Mouse (Mus musculus): ENCODE data around the gene Nectin1. TPM values are rescaled to one million over a fixed set of nuclear protein-coding genes. Genes with fewer than 3 reads are reported as not detected.

Gene Nectin1
- polyA plus RNA-seq (2016; fragmentation: Nextera tagmentation; extraction: Ambion mirVana) = 7.4 and 7.6 TPM in 2 replicates

- H3K27ac ChIP-seq = peak within 1 kb of the TSS; percentile 97
- 0% methylated on average over 49 of the region's 51 CpGs for WGBS
- H3K4me1 ChIP-seq = peaks cover 68% of the 10 kb centered on the region
- peaks cover 39% of the 10 kb centered on the region for H3K27me3 ChIP-seq (ENCODE audit: poor library complexity, severe bottlenecking)
- H3K4me3 ChIP-seq = peak within 1 kb of the TSS; percentile 79
- peaks cover 4% of the 10 kb centered on the region; the same call in 1 of the 2 replicates for H3K36me3 ChIP-seq (replicated peaks)
- no peaks in the 10 kb centered on the region for H3K9me3 ChIP-seq
- peak; percentile 89 for DNase-seq (ENCODE audit: extremely low spot score, low spot score)
These were observed at the start of gene Nectin1 for GRCm38 (mm10) chr9:43743647-43744137. Gene Nectin1, plus strand, starts transcription at chr9:43743984.

GRCm38 (mm10) chr9:43698080-43698712 is 45.6 kb upstream of the Nectin1 start:
- peak; percentile 82 for DNase-seq (ENCODE audit: extremely low spot score, low spot score)
- Histone ChIP-seq H3K4me1 (peaks cover 13% of the 10 kb centered on the region), H3K4me3 (no peak overlapping the region), H3K27me3 (ENCODE audit: poor library complexity, severe bottlenecking) (no peaks in the 10 kb centered on the region), H3K36me3 (replicated peaks) (no peaks in the 10 kb centered on the region), H3K9me3 (no peaks in the 10 kb centered on the region), H3K27ac (no peak overlapping the region)
- WGBS = 9% methylated on average over 8 of the region's 8 CpGs

GRCm38 (mm10) chr9:43698841-43699240 is 44.9 kb upstream of the Nectin1 start:
- no peak for DNase-seq (ENCODE audit: extremely low spot score, low spot score)
- H3K4me3 ChIP-seq = no peak overlapping the region
- H3K36me3 ChIP-seq (replicated peaks) = no peaks in the 10 kb centered on the region
- H3K27ac ChIP-seq = no peak overlapping the region
- WGBS = 82% methylated on average over 10 of the region's 10 CpGs
- no peaks in the 10 kb centered on the region for H3K27me3 ChIP-seq (ENCODE audit: poor library complexity, severe bottlenecking)
- peaks cover 13% of the 10 kb centered on the region for H3K4me1 ChIP-seq
- no peaks in the 10 kb centered on the region for H3K9me3 ChIP-seq

- no peaks in the 10 kb centered on the region for H3K27me3 ChIP-seq (ENCODE audit: poor library complexity, severe bottlenecking)
- peaks cover 13% of the 10 kb centered on the region for H3K4me1 ChIP-seq
- no peak for DNase-seq (ENCODE audit: extremely low spot score, low spot score)
- H3K9me3 ChIP-seq = no peaks in the 10 kb centered on the region
- H3K36me3 ChIP-seq (replicated peaks) = no peaks in the 10 kb centered on the region
- 81% methylated on average over 11 of the region's 11 CpGs for WGBS
- H3K27ac ChIP-seq = no peak overlapping the region
- no peak overlapping the region for H3K4me3 ChIP-seq
These were observed 44.2 kb upstream of the Nectin1 start for GRCm38 (mm10) chr9:43699417-43700225.

GRCm38 (mm10) chr9:43700226-43700579 is 43.6 kb upstream of the Nectin1 start:
- Histone ChIP-seq H3K27me3 (ENCODE audit: poor library complexity, severe bottlenecking) (no peaks in the 10 kb centered on the region), H3K4me3 (no peak overlapping the region), H3K27ac (no peak overlapping the region), H3K4me1 (peaks cover 13% of the 10 kb centered on the region), H3K9me3 (no peaks in the 10 kb centered on the region), H3K36me3 (replicated peaks) (no peaks in the 10 kb centered on the region)
- WGBS = 84% methylated on average over 3 of the region's 3 CpGs
- no peak for DNase-seq (ENCODE audit: extremely low spot score, low spot score)

- no peaks in the 10 kb centered on the region for H3K9me3 ChIP-seq
- no peak for DNase-seq (ENCODE audit: extremely low spot score, low spot score)
- no peak overlapping the region for H3K27ac ChIP-seq
- H3K4me3 ChIP-seq = no peak overlapping the region
- no peaks in the 10 kb centered on the region for H3K27me3 ChIP-seq (ENCODE audit: poor library complexity, severe bottlenecking)
- peaks cover 13% of the 10 kb centered on the region for H3K4me1 ChIP-seq
- H3K36me3 ChIP-seq (replicated peaks) = no peaks in the 10 kb centered on the region
These were observed 42.0 kb upstream of the Nectin1 start for GRCm38 (mm10) chr9:43701748-43702147.

- DNase-seq (ENCODE audit: extremely low spot score, low spot score) = no peak
- Histone ChIP-seq H3K4me1 (no peaks in the 10 kb centered on the region), H3K27ac (no peak overlapping the region), H3K4me3 (no peak overlapping the region), H3K9me3 (no peaks in the 10 kb centered on the region), H3K27me3 (ENCODE audit: poor library complexity, severe bottlenecking) (no peaks in the 10 kb centered on the region), H3K36me3 (replicated peaks) (no peaks in the 10 kb centered on the region)
- 84% methylated on average over 4 of the region's 4 CpGs for WGBS
These were observed 36.2 kb upstream of the Nectin1 start for GRCm38 (mm10) chr9:43707571-43707970.

GRCm38 (mm10) chr9:43708715-43709114 is 35.1 kb upstream of the Nectin1 start:
- no peaks in the 10 kb centered on the region for H3K9me3 ChIP-seq
- 89% methylated on average over 2 of the region's 2 CpGs for WGBS
- H3K4me3 ChIP-seq = no peak overlapping the region
- H3K36me3 ChIP-seq (replicated peaks) = no peaks in the 10 kb centered on the region
- DNase-seq (ENCODE audit: extremely low spot score, low spot score) = no peak
- H3K27me3 ChIP-seq (ENCODE audit: poor library complexity, severe bottlenecking) = no peaks in the 10 kb centered on the region
- no peaks in the 10 kb centered on the region for H3K4me1 ChIP-seq
- H3K27ac ChIP-seq = no peak overlapping the region

GRCm38 (mm10) chr9:43713432-43713831 is 30.4 kb upstream of the Nectin1 start:
- no peak for DNase-seq (ENCODE audit: extremely low spot score, low spot score)
- Histone ChIP-seq H3K36me3 (replicated peaks) (no peaks in the 10 kb centered on the region), H3K4me3 (no peak overlapping the region), H3K27me3 (ENCODE audit: poor library complexity, severe bottlenecking) (no peaks in the 10 kb centered on the region), H3K4me1 (peaks cover 10% of the 10 kb centered on the region), H3K9me3 (no peaks in the 10 kb centered on the region), H3K27ac (no peak overlapping the region)
- 77% methylated on average over 3 of the region's 3 CpGs for WGBS

- no peaks in the 10 kb centered on the region for H3K9me3 ChIP-seq
- no peaks in the 10 kb centered on the region for H3K36me3 ChIP-seq (replicated peaks)
- peaks cover 14% of the 10 kb centered on the region for H3K4me1 ChIP-seq
- 88% methylated on average over 4 of the region's 4 CpGs for WGBS
- H3K27me3 ChIP-seq (ENCODE audit: poor library complexity, severe bottlenecking) = no peaks in the 10 kb centered on the region
- no peak overlapping the region for H3K4me3 ChIP-seq
- DNase-seq (ENCODE audit: extremely low spot score, low spot score) = no peak
- no peak overlapping the region for H3K27ac ChIP-seq
These were observed 24.4 kb upstream of the Nectin1 start for GRCm38 (mm10) chr9:43719407-43719839.

GRCm38 (mm10) chr9:43720046-43720445 is 23.7 kb upstream of the Nectin1 start:
- Histone ChIP-seq H3K36me3 (replicated peaks) (no peaks in the 10 kb centered on the region), H3K9me3 (no peaks in the 10 kb centered on the region), H3K4me1 (peaks cover 14% of the 10 kb centered on the region), H3K4me3 (no peak overlapping the region), H3K27ac (no peak overlapping the region), H3K27me3 (ENCODE audit: poor library complexity, severe bottlenecking) (no peaks in the 10 kb centered on the region)
- DNase-seq (ENCODE audit: extremely low spot score, low spot score) = no peak
- whole genome bisulfite sequencing = 67% methylated on average over 1 of the region's 1 CpGs

GRCm38 (mm10) chr9:43724093-43724492 is 19.7 kb upstream of the Nectin1 start:
- 28% methylated on average over 4 of the region's 4 CpGs for WGBS
- no peaks in the 10 kb centered on the region for H3K36me3 ChIP-seq (replicated peaks)
- no peaks in the 10 kb centered on the region for H3K9me3 ChIP-seq
- no peak for DNase-seq (ENCODE audit: extremely low spot score, low spot score)
- 0 out of 2 replicates have a peak, but pooled peaks cover 5% of the 10 kb centered on the region for H3K4me1 ChIP-seq
- H3K27me3 ChIP-seq (ENCODE audit: poor library complexity, severe bottlenecking) = peaks cover 3% of the 10 kb centered on the region; the same call in 1 of the 2 replicates
- H3K27ac ChIP-seq = no peak overlapping the region
- H3K4me3 ChIP-seq = no peak overlapping the region
